26 mouse cellular contexts compared by ENCODE assay signal in genomic region chr11:119095441-119095840, GRCm38 (mm10). TPM values are rescaled to one million over a fixed set of nuclear protein-coding genes. Genes with fewer than 3 reads are reported as not detected.
DNase-seq lines count a peak whose midpoint lies in the region; ATAC-seq and TF ChIP-seq lines count a peak whose summit lies in the region.
"Had no signal": no experiment of that assay in that cellular context is flagged by ENCODE, and none has a peak within 500 bp of the region (broad histone marks: within the 10 kb centered on the region; RNA-seq: fewer than 3 reads in every experiment).

No protein-coding gene starts in this region.

- H3K79me2 ChIP-seq in heart, adult 2 months (replicated peaks; ENCODE audit: control insufficient read depth, insufficient read depth, low read length): no peaks in the 10 kb centered on the region

- H3K9ac ChIP-seq in heart, adult 2 months (ENCODE audit: low read depth, low read length): no peak overlapping the region
- H3K9ac ChIP-seq in lung, postnatal 0 days (replicated peaks; ENCODE audit: low read depth): no peak overlapping the region
- H3K9ac ChIP-seq: forebrain, embryonic 15.5 days; heart, embryonic 12.5 days; liver, embryonic 12.5 days; liver, postnatal 0 days had no signal

- H3K4me1 ChIP-seq in heart, embryonic 10.5 days: peaks cover 38% of the 10 kb centered on the region
- H3K4me1 ChIP-seq in heart, adult 2 months (ENCODE audit: control insufficient read depth, insufficient read depth, low read length): 0 out of 2 replicates have a peak, but pooled peaks cover 2% of the 10 kb centered on the region
- H3K4me1 ChIP-seq in lung, postnatal 0 days (ENCODE audit: insufficient read depth, low read depth, low read length): peaks cover 6% of the 10 kb centered on the region; the same call in 1 of the 2 replicates

- peak overlapping the region; percentile 57; the same call in 1 of the 2 replicates for H3K27ac ChIP-seq in heart, embryonic 10.5 days
- H3K27ac ChIP-seq in heart, adult 2 months: no peak overlapping the region
- H3K27ac ChIP-seq in lung, postnatal 0 days (ENCODE audit: low read length): no peak overlapping the region
- H3K27ac ChIP-seq: forebrain, embryonic 15.5 days; kidney, postnatal 0 days; liver, embryonic 12.5 days; macrophage had no signal

- intact Hi-C loops in heart, adult 2 months (cut with DNase I): no loop called here

- no peak for TF ChIP-seq EP300 in heart, adult 2 months (IDR thresholded peaks at IDR 0.05; ENCODE audit: insufficient read depth, low read depth, low read length)
- TF ChIP-seq EP300 in lung, postnatal 0 days (IDR thresholded peaks at IDR 0.05): no peak

- H3K4me3 ChIP-seq in heart, embryonic 10.5 days: no peak overlapping the region
- no peak overlapping the region for H3K4me3 ChIP-seq in heart, adult 2 months
- H3K4me3 ChIP-seq in lung, postnatal 0 days (ENCODE audit: low read depth, low read length): no peak overlapping the region
- H3K4me3 ChIP-seq: erythroblast, embryonic 14.5 days; forebrain, embryonic 15.5 days; heart, embryonic 12.5 days; liver, embryonic 12.5 days had no signal

- TF ChIP-seq POLR2A in heart, adult 2 months (IDR thresholded peaks at IDR 0.05; ENCODE audit: insufficient read depth, low read depth, low read length): no peak

- H3K27me3 ChIP-seq in heart, embryonic 10.5 days (ENCODE audit: insufficient read depth, poor library complexity, severe bottlenecking): peaks cover 68% of the 10 kb centered on the region
- peaks cover under 1% of the 10 kb centered on the region; the same call in 1 of the 2 replicates for H3K27me3 ChIP-seq in heart, adult 2 months (ENCODE audit: control insufficient read depth, insufficient read depth, low read length)
- no peaks in the 10 kb centered on the region for H3K27me3 ChIP-seq in lung, postnatal 0 days (replicated peaks; ENCODE audit: insufficient read depth, low read length)
- H3K27me3 ChIP-seq: forebrain, embryonic 15.5 days had no signal

- no peak overlapping the region for H3K4me2 ChIP-seq in lung, postnatal 0 days (replicated peaks; ENCODE audit: low read depth, low read length)
- H3K4me2 ChIP-seq: forebrain, embryonic 15.5 days; heart, embryonic 12.5 days; liver, embryonic 12.5 days had no signal

- H3K9me3 ChIP-seq in heart, embryonic 10.5 days: no peaks in the 10 kb centered on the region
- H3K9me3 ChIP-seq in lung, postnatal 0 days (ENCODE audit: low read length): no peaks in the 10 kb centered on the region
- H3K9me3 ChIP-seq: forebrain, embryonic 15.5 days; heart, embryonic 12.5 days; liver, embryonic 12.5 days had no signal

- ATAC-seq in lung, postnatal 0 days: no peak
- ATAC-seq: forebrain, embryonic 15.5 days; liver, embryonic 12.5 days; liver, postnatal 0 days had no signal

- 32% methylated on average over 3 of the region's 3 CpGs for WGBS in heart, embryonic 10.5 days
- whole genome bisulfite sequencing in heart, adult 2 months: 57% methylated on average over 3 of the region's 3 CpGs
- 47% methylated on average over 3 of the region's 3 CpGs for WGBS in lung, postnatal 0 days

- no peak for TF ChIP-seq CTCF in heart, adult 2 months (IDR thresholded peaks at IDR 0.05)
- no peak for TF ChIP-seq CTCF in lung, postnatal 0 days (IDR thresholded peaks at IDR 0.05)

- H3K36me3 ChIP-seq in heart, embryonic 10.5 days: no peaks in the 10 kb centered on the region
- no peaks in the 10 kb centered on the region for H3K36me3 ChIP-seq in heart, adult 2 months (ENCODE audit: control insufficient read depth, insufficient read depth, low read length)
- H3K36me3 ChIP-seq in lung, postnatal 0 days (ENCODE audit: insufficient read depth, low read length): no peaks in the 10 kb centered on the region
- H3K36me3 ChIP-seq: forebrain, embryonic 15.5 days; heart, embryonic 12.5 days; liver, embryonic 12.5 days had no signal

- DNase-seq in heart, embryonic 10.5 days (ENCODE audit: low spot score): no peak
- no peak for DNase-seq in heart, adult 2 months
- peak; percentile 40 for DNase-seq in lung, postnatal 0 days (ENCODE audit: low spot score)
- DNase-seq in lung, postnatal 10 days: no peak
- peak; percentile 14 to 15 for DNase-seq in right cerebral cortex, adult 2 months (ENCODE audit: low spot score in 2 of 2)
- no peak for DNase-seq in right cerebral cortex, postnatal 36 days (ENCODE audit: low spot score in 2 of 2)
- no peak for DNase-seq in kidney, adult 11 months
- DNase-seq: adrenal gland, postnatal 36 days; B cell, adult 2 months; cerebellum, adult 2 months; cerebellum, postnatal 14 days; gastrocnemius, postnatal 14 days; heart, postnatal 10 days; kidney, adult 8-10 months; kidney, postnatal 4 days; left cerebral cortex, postnatal 4 days; liver, postnatal 0 days; right cerebral cortex, postnatal 4 days; thymus, adult 2 months; thymus, postnatal 36 days had no signal

RNA-seq across cellular contexts. Expression of gene Cbx4, which starts 9.4 kb away (rescaled TPM):
- polyA plus RNA-seq in heart, embryonic 10.5 days (2016; fragmentation: Nextera tagmentation; extraction: Ambion mirVana): 8.9 and 9.0 TPM in 2 replicates
- total RNA-seq in heart, adult 2 months (2021): 10 to 100 TPM in 1 of 2 experiments, 1 to 10 TPM in 1; 8.1 to 12.3 TPM
- polyA plus RNA-seq in heart, adult 2 months (2012; rRNA removed): 4.7 and 5.4 TPM in 2 replicates
- polyA plus RNA-seq in lung, postnatal 0 days (2015; fragmentation: Nextera tagmentation; extraction: Ambion mirVana): 8.9 and 9.7 TPM in 2 replicates

RNA-seq across cellular contexts. Expression of gene Cbx8, which starts 54.7 kb away (rescaled TPM):
- polyA plus RNA-seq in heart, embryonic 10.5 days (2016; fragmentation: Nextera tagmentation; extraction: Ambion mirVana): 9.1 and 9.7 TPM in 2 replicates
- total RNA-seq in heart, adult 2 months (2021): 1 to 10 TPM; 4.0 to 5.3 TPM
- 2.0 and 2.7 TPM in 2 replicates for polyA plus RNA-seq in heart, adult 2 months (2012; rRNA removed)
- polyA plus RNA-seq in lung, postnatal 0 days (2015; fragmentation: Nextera tagmentation; extraction: Ambion mirVana): 9.4 and 9.8 TPM in 2 replicates

Comparison
In these comparisons a context has a peak if more than half of its experiments do, and no peak if none do; other contexts are left out.
1. DNase-seq: peak in lung, postnatal 0 days (single experiment) and right cerebral cortex, adult 2 months (2 of 2); none in heart, embryonic 10.5 days (single experiment), heart, adult 2 months (0 of 2), lung, postnatal 10 days (single experiment), right cerebral cortex, postnatal 36 days (0 of 2) and kidney, adult 11 months (single experiment).